Mouse (Mus musculus): ENCODE data around the gene Olfr523.

Olfr523 gene

DNA sequence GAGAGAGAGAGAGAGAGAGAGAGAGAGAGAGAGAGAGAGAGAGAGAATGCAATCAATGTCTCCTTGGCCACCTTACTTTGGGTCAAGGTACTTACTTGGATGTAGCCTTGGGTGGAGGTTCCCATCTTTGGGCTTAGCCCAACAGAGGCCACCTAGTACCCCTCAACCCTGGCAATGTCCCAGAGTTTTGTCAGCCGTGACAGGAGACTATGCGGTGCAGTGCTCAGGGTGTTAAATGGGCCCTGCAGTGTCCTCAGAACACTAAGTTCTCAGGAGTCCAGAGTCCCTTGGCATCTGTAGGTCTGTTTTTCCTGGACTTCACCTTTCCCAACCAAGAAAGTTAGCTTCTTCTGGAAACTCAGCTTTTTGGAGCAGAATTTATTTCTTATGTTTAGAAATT is 6.2 kb downstream of the Olfr523 start:
- no peak for DNase-seq (ENCODE audit: low read depth, low spot score)

GRCm38 (mm10) chr7:140180692-140181091 is 7.7 kb downstream of the Olfr523 start:
- DNase-seq (ENCODE audit: low read depth, low spot score), result no peak

DNA sequence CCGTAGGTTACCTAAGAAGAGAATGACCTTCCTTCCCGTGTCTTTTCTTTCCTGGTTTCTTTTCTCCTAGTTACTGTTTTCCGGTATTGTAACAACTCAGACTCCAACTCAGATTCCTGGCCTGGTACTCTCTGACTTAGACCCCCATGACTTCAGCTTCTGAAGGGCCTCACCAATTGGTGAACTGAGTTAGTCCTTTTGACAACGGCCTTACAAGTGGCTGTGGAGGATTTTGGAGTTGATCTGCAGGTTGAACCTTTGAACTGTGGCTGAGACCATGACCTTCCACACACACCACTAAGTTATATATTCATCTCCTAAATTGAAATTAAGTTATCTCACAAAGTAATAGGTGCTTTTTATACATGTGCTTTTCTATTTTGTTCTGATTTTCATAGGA is 11.2 kb downstream of the Olfr523 start:
- no peak for DNase-seq (ENCODE audit: low read depth, low spot score)

DNA sequence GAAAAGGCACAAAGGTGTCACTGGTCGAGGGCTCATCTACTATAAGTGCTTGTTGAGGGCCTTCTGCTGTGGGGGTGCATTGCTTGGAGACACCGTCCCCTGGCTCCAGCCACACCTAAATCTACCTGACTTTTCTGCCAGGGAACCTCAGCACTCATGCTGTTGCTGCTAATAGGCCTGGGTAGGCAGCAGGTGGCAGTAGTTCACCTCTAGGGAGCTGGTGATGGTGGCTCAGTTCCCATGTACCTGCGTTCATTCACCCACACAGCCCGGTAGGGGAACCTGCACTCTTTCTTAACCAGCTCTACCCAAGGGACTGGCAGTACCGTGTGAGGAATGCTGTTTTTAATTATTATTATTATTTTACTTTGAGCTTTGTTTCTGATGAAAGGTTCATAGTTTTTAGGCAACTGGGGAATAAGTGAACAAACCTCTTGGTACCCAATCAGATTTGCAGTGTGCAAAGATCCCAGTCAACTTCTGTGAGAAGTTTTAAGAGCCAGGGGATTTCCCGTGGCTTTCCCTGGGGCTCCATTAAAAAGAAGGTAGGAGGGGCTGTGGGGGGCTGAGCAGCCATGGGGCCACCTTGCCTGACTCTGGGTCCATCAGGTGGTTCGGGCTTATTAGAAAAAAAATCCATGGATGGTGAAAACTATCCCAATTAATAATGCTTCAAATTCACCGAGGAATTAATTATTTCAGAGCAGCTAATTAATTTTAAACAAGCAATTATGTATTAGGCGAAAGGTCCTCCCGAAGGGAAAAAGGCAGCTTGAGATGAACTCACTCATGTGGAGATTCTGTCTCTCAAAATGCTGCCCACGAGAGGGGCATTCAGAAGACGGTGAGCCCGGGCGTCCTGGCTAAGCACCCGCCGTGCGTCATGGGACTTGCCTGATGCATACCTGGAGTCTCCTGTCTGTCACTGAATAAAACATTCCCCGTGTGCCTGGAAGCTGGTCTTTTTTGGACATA is 13.9 kb downstream of the Olfr523 start:
- DNase-seq (ENCODE audit: low read depth, low spot score), result peak; percentile 72

- peak; percentile 52 for DNase-seq (ENCODE audit: low read depth, low spot score)
Observed at GRCm38 (mm10) chr7:140187721-140188390, 14.8 kb downstream of the Olfr523 start.

GRCm38 (mm10) chr7:140188391-140189328 is 15.6 kb downstream of the Olfr523 start:
- peak; percentile 67 for DNase-seq (ENCODE audit: low read depth, low spot score)

GRCm38 (mm10) chr7:140190435-140190834 is 17.4 kb downstream of the Olfr523 start:
- no peak for DNase-seq (ENCODE audit: low read depth, low spot score)

DNA sequence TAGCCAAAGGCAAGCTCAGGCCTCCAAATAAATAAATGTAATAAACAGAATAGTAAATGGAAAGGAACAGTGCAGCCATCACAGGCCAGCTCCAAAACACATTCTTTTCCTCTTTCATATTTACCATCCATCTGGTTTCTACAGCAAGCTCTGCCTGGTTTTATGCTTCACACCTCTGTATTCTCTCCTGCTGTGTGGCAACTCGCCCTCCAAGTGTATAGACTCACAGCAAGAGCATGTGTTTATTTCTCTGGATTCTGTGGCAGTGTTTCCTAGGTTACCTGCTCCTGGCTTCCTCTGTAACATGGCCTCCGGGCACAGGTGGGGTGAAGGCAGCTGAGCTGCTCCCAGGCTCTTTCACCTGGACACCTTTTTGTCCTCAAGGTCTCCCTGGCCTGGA is 19.4 kb downstream of the Olfr523 start:
- DNase-seq (ENCODE audit: low read depth, low spot score), result peak; percentile 51

- no peak for DNase-seq (ENCODE audit: low read depth, low spot score)
Observed at GRCm38 (mm10) chr7:140192851-140193250, 19.8 kb downstream of the Olfr523 start.

DNA sequence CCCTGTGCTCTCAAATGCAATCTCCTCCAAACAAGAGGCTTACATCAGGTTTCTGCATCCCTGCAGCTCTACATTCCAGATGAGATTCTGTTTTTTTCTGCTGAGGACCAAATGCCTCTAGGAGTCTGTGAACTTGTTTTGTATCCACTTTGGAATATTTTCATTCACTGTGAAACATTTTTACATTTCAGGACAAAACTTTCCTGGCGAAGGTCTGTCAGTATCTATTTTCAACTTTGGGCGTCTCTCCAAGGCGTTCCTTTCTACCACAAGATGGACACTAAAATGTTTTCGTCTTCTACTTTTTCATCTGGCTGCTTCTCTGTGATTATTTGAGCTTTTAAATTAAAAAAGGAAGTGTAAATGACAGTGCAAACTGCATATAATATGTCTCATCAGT is 21.0 kb downstream of the Olfr523 start:
- peak; percentile 68 for DNase-seq (ENCODE audit: low read depth, low spot score)

DNA sequence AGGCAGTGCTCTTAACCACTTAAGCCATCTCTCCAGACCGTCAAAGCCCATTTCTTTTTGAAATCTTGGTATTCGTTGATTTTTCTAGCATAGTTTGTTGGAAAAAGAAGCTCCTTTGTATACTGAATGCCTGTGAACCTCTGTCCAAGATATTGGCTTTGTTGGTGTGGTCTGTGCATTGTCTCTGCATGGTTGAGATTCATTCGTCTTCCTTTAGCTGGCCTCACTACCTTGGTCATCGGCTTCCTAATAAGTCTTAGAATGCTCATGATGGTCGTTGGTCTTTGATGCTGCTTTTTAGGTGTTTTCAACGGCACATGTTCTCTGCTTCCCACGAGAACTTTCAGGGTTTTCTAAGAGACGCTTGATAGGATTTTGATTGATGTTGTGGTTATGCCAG is 23.0 kb downstream of the Olfr523 start:
- no peak for DNase-seq (ENCODE audit: low read depth, low spot score)

GRCm38 (mm10) chr7:140201090-140201489 is 28.1 kb downstream of the Olfr523 start:
- no peak for DNase-seq (ENCODE audit: low read depth, low spot score)

DNA sequence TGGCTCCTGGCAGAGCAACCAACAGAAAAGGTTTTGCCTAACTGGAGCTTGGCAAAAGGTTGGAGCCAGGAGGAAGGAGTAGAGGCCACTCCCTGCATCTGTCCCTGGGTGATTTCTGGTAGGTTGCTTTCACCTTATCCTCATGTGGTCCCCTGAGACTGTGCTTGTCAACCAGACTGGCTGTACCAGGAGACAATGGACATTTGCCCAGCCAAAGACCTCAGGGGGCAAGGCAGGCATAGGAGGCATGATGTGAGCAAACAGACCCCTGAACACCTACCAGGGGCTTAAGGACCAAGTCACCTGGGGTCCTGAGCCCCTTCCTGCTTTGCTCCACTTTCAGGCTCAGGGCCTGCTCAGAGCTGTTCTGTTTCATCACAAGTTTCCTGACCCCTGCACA is 32.8 kb downstream of the Olfr523 start, which contains the start of gene Olfr524:
TSS of gene Olfr524 (minus strand) at position 101 of the 400 bp plus-strand sequence.
- no peak for DNase-seq (ENCODE audit: low read depth, low spot score)

GRCm38 (mm10) chr7:140206904-140207303 is 33.9 kb downstream of the Olfr523 start:
- DNase-seq (ENCODE audit: low read depth, low spot score), result no peak

DNA sequence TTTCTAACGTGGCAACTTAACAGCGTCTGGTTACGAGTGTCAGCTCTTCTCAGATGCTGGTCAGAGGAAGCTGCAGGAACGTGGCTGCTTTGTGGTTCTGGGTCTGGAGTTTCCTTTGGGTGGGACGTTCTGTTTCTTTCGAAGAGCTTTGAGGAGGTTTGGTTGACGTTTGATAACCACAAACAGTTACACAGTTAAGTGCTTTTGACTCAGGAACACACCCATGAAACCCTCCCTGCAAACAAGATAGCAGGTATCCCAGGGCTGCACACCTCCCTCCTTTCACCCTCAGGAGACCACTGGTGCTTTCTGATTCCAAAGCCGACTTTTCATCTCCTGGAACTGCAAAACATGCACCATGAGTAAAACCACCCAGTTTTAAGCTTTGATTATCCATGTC is 35.1 kb downstream of the Olfr523 start:
- no peak for DNase-seq (ENCODE audit: low read depth, low spot score)

DNA sequence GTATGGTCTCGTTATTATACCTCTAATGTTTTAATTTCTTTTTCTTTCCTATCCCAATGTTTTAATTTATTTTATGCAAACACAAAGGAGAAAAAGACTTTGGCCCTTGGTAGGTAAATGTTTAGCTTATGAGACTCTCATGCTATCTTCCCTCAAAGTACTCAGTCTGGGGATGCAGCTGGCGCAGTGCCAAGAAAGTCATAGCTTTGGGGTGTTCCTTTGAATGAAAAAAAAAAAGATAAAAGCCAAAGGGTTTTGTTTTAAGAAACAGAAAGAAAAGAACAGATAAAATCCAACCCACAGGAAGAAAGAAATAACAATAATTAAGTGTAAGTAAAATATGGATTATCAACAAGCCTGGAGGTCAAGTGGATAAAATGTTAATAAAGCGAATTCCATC is 35.7 kb downstream of the Olfr523 start:
- no peak for DNase-seq (ENCODE audit: low read depth, low spot score)

DNA sequence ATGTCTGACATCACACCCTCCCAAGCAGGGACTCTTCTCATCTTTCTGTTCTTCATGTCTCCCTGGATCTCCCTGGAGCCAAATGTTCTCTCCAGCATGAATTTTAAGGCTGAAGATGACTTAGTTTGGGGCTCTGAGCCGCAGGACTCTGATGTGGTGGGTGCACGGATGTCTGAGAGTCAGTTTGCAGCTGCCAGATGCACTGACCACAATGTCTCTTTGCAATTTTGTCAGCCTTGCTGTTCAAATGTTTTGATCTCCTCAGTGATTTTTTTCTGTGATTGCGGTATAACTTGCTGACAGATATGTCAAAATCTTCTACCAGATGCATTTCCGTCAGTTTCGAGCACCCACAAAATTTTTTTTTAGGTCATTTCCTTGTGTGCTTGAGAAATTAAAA is 40.8 kb downstream of the Olfr523 start:
- no peak for DNase-seq (ENCODE audit: low read depth, low spot score)

DNA sequence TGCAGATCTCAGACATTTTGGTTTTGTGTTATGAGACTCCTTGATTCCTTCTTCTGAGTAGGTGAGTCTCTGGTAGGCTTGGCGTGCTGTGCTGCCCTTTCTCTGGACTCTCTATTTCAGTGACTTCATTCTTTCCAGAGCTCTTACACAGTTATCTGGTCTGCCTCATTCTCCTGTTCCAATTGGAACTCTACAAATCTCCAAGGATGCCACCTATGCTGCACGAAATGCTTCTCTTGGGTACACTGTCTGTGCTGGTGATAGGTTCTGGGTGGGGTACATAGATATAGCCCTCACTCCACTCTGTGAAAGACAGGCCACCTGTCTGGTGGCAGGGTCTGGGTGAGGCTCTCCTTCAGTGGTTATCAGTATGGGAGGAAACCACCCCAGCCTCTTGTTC is 45.0 kb downstream of the Olfr523 start, which contains the start of gene Cd163l1:
TSS of gene Cd163l1 (plus strand) at position 301 of the 400 bp plus-strand sequence.
- DNase-seq (ENCODE audit: low read depth, low spot score), result no peak

DNA sequence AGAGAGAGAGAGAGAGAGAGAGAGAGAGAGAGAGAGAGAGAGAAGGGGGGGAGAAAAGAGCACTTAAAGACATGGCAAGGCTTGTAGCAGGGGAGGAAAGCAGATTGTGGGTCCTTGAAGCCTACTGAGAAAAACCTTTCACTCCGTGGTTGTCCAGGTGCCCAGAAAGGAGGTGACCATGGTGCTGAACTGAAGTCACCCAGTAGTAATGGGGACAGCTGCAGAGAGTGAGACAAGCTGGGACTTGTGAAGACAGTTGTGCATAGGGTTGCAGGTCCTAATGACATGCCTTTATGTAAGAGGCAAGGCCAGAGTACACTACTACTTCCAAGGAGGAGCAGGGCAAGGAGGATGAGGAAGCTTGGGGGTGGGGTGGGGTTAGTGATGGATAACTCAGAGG is 46.3 kb downstream of the Olfr523 start:
- no peak for DNase-seq (ENCODE audit: low read depth, low spot score)

- DNase-seq (ENCODE audit: low read depth, low spot score), result no peak
Observed at GRCm38 (mm10) chr7:140220375-140220774, 47.4 kb downstream of the Olfr523 start.

DNA sequence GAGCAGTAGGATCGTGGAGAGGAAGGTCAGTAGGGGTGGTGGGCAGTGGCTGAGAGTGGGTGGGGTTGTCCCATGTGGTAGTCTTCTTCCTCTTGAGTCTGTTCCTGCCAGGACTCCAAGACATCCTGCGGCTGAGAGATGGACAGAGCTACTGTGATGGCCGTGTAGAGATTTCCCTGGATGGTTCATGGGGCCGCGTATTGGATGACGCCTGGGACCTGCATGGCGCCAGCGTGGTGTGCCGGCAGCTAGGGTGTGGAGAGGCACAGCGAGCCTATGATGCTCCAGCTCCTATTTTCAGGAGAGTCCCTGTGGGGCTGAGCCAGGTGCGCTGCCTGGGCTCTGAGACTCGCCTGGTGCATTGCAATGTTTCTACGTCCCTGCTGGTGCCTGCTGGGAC is 51.2 kb downstream of the Olfr523 start:
- DNase-seq (ENCODE audit: low read depth, low spot score), result no peak

Data from brain, adult 2 months (tissue).